Mouse (Mus musculus) ES-Bruce4 (cell line): ENCODE measurements around the gene 4930415O20Rik. TPM values are rescaled to one million over a fixed set of nuclear protein-coding genes. Genes with fewer than 3 reads are reported as not detected.
"Not testable (repeated sequence)": the region's sequence is repeated elsewhere in the genome, so short reads cannot be mapped to it uniquely, and the experiment has no call there.

ENCODE experiments used
- H3K27ac ChIP-seq: 2 replicates; pipeline ENCODE4 v1.5.1; 2012; ENCODE audit warnings: low read length, inconsistent platforms; ENCODE audit not compliant: insufficient read depth
- H3K27me3 ChIP-seq: 2 replicates; pipeline ENCODE4 v1.6.1; 2012; ENCODE audit warnings: mild to moderate bottlenecking, low read length, inconsistent platforms; ENCODE audit not compliant: control insufficient read depth, poor library complexity, insufficient read depth, severe bottlenecking
- H3K36me3 ChIP-seq: 2 replicates; pipeline ENCODE4 v1.6.1; 2012; ENCODE audit warnings: inconsistent platforms, mild to moderate bottlenecking, low read length, moderate library complexity; ENCODE audit not compliant: control insufficient read depth, poor library complexity, insufficient read depth, severe bottlenecking
- H3K4me1 ChIP-seq: one replicate; pipeline ENCODE4 v1.8.1; 2011; ENCODE audit warnings: low read length; ENCODE audit not compliant: control insufficient read depth, insufficient read depth
- H3K4me3 ChIP-seq: 2 replicates; pipeline ENCODE4 v1.5.1; 2011; ENCODE audit warnings: low read depth, mild to moderate bottlenecking, low read length
- H3K9ac ChIP-seq: 2 replicates; pipeline ENCODE4 v1.6.1; 2012; ENCODE audit warnings: low read depth, mild to moderate bottlenecking, inconsistent platforms; ENCODE audit not compliant: poor library complexity, severe bottlenecking
- H3K9me3 ChIP-seq: replicated peaks from 2 replicates; pipeline ENCODE4 v1.6.1; 2012; ENCODE audit warnings: mild to moderate bottlenecking, low read length, inconsistent platforms; ENCODE audit not compliant: control insufficient read depth, poor library complexity, insufficient read depth, severe bottlenecking
- CTCF ChIP-seq: IDR thresholded peaks from one replicate; pipeline ENCODE4 v1.8.1; 2011; ENCODE audit warnings: low read depth, low read length
- EP300 ChIP-seq: IDR thresholded peaks from 2 replicates; pipeline ENCODE4 v1.6.1; 2011; ENCODE audit warnings: low read depth, low read length; ENCODE audit not compliant: insufficient read depth
- POLR2A ChIP-seq: IDR thresholded peaks from one replicate; pipeline ENCODE4 v1.8.1; 2011; ENCODE audit warnings: low read length; ENCODE audit not compliant: insufficient read depth
- polyA plus RNA-seq: library from polyadenylated mRNA; stranded (reverse); fragments of >200 nt; gene quantifications from 2 replicates; pipeline ENCODE4 v1.2.4, GENCODE M21; 2011; ENCODE audit warnings: low read depth; ENCODE audit not compliant: missing spikeins, insufficient read depth, insufficient read length

The 4930415O20Rik gene
- polyA plus RNA-seq, 1 experiment, result 2.6 TPM

DNA sequence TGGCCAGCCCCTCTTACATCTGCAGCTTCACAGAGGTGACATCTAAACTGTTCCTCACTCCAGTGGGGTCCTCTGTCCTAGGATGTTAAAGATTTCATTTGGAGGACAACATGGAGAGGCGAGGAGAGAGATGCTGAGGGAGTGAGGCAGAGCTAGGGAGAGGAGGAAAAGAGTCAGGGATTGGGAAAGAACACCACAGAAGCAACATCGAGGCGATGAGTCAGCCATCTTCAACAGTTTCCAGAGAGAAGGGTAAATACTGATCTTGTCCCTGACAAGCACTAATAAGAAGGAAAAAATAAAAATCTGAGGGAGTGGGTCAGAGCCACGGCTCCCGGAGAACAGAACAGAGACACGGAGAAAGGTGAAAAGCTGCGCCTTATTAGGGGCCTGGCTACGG, 12.2 kb downstream of the 4930415O20Rik start:
- TF ChIP-seq EP300 (no peak), CTCF (no peak), POLR2A (no peak)
- H3K9ac ChIP-seq, result no peak overlapping the region
- H3K4me3 ChIP-seq, result no peak overlapping the region
- no peak overlapping the region for H3K27ac ChIP-seq
- H3K4me1 ChIP-seq, result peaks cover 2% of the 10 kb centered on the region
- H3K9me3 ChIP-seq, result no peaks in the 10 kb centered on the region
- no peaks in the 10 kb centered on the region for H3K27me3 ChIP-seq
- H3K36me3 ChIP-seq, result no peaks in the 10 kb centered on the region

DNA sequence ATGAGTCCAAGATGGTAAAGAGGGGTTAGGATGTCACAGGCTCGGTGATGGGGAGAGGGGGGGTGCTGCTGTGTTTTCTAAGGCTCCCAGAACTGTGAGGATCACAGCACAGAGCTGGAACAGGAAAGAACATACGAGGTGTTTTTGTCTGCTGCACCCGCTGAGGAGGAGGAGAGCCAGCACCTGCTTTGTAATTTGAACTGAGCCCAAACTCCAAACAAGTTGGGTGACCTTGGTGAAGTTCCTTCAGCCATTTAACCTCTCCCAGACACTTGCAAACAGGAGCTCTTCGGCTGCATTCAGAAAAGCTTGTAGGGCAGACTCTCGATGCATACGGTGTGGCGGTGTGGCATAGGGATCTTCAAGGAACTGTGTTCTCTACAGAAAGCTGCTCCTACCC, 14.6 kb downstream of the 4930415O20Rik start:
- TF ChIP-seq CTCF (no peak), EP300 (0 out of 2 replicates have a peak, but pooled peaks have one; percentile 54)
- H3K4me3 ChIP-seq, result peak overlapping the region; percentile 15
- no peaks in the 10 kb centered on the region for H3K27me3 ChIP-seq
- no peaks in the 10 kb centered on the region for H3K36me3 ChIP-seq
- H3K9me3 ChIP-seq, result no peaks in the 10 kb centered on the region
- peaks cover 2% of the 10 kb centered on the region for H3K4me1 ChIP-seq
- peak overlapping the region; percentile 35; the same call in 1 of the 2 replicates for H3K9ac ChIP-seq
- peak overlapping the region; percentile 76 for H3K27ac ChIP-seq

DNA sequence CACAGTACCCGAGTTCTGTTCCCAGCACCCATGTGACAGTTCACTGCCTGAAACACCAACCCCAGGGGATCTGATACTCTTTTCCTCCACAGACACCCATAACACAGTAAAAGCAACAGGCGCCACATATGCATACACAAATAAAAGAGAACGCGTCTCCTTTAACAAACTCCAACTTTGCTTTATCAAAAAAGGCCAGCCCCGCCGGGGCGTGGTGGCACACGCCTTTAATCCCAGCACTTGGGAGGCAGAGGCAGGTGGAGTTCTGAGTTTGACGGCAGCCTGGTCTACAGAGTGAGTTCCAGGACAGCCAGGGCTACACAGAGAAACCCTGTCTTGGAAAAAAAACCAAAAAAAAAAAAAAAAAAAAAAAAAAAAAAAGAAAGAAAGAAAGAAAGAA, 15.3 kb downstream of the 4930415O20Rik start:
- peak overlapping the region; percentile 76; the same call in 1 of the 2 replicates for H3K27ac ChIP-seq
- not testable (repeated sequence) for H3K9me3 ChIP-seq, H3K36me3 ChIP-seq, H3K27me3 ChIP-seq, H3K9ac ChIP-seq, H3K4me1 ChIP-seq
- H3K4me3 ChIP-seq, result peak overlapping the region; percentile 15; the same call in 1 of the 2 replicates

DNA sequence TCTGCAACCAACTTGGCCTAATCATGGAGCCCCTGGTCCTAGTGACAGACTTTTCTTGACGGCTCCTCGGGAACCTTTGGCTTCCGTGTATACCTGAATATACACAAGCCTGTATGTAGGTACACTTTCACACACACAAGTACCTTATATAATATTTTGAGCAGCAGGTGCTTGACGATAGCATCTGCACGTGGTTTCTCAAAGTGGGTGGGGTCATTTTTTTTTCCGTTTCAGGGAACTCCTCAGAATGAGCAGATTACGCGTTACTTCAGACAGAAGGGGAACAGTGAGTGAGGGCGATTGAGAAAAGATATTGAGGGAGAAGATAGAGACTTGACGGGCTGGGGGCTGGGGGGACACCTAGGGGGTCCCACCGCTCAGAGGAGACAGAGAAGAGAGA, 16.9 kb downstream of the 4930415O20Rik start:
- Histone ChIP-seq H3K9ac (no peak overlapping the region), H3K4me1 (peaks cover 2% of the 10 kb centered on the region), H3K27ac (no peak overlapping the region), H3K27me3 (no peaks in the 10 kb centered on the region), H3K4me3 (no peak overlapping the region), H3K9me3 (no peaks in the 10 kb centered on the region), H3K36me3 (no peaks in the 10 kb centered on the region)
- TF ChIP-seq CTCF (no peak), EP300 (no peak), POLR2A (no peak)

DNA sequence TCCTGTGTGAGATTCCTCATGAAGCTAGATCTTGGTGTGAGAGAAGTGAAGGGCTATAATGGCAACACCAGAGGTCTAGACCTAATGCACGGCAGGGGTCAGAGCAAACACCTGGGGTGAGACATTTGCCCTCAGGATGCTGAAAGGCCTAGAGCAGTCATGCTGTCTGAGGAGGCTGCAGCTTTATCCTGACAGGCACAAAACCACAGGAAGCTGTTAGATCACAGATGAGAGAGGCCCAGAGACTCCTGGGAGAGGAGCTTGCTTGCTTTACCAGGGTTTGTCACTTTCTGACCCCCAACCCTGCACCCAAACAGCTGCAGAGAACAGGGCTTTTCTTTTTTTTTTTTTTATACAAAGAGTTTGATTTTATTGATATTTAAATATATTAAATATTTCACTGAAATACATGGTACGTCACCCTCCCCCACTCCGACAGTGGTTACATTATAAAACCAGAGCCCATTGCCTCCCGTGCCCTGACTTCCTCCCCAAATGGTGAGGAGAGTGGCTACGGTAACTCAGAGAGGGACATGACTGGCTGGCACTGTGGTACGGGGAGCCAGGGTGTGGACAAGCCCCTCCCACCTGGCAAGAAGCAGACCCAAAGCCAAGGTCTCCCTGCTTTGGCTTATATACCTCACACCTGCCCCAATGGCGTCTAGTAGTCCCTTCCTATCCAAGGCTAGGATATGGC, 19.0 kb downstream of the 4930415O20Rik start:
- H3K4me1 ChIP-seq, result peaks cover 3% of the 10 kb centered on the region
- no peaks in the 10 kb centered on the region for H3K27me3 ChIP-seq
- H3K27ac ChIP-seq, result no peak overlapping the region
- H3K4me3 ChIP-seq, result no peak overlapping the region
- H3K36me3 ChIP-seq, result no peaks in the 10 kb centered on the region
- no peaks in the 10 kb centered on the region for H3K9me3 ChIP-seq
- TF ChIP-seq EP300 (no peak), CTCF (no peak), POLR2A (no peak)
- no peak overlapping the region for H3K9ac ChIP-seq

DNA sequence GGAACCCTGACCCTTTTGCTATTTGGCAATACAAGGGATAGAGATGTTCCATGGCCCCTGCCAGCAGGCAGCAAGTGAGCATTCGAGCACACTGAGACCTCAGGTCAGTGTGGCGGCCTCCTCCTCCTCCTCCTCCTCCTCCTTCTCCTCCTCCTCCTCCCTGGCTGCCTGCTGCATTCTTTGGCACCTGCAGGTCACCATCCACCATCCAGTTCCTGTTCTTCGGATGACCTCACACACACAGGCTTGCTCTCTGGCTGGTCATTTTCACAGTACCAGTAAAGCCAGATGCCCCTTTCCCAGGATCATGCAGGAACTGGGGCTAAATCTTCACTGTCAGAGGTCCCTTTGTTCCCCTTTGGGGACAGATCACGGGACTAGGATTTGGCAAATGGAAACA, 20.6 kb downstream of the 4930415O20Rik start:
- Histone ChIP-seq H3K9ac (no peak overlapping the region), H3K9me3 (no peaks in the 10 kb centered on the region), H3K36me3 (no peaks in the 10 kb centered on the region), H3K4me1 (peaks cover 3% of the 10 kb centered on the region), H3K27ac (no peak overlapping the region), H3K4me3 (no peak overlapping the region), H3K27me3 (no peaks in the 10 kb centered on the region)
- no peak for TF ChIP-seq CTCF
- TF ChIP-seq POLR2A, result no peak
- TF ChIP-seq EP300, result no peak
